Mouse (Mus musculus) T-helper 2 cell (primary cell): ENCODE results near the gene Nrp2.

ENCODE experiments used
- in situ Hi-C: fragments of 300-600 bp; cut with MboI, MseI; formaldehyde crosslinking; loops from one replicate; pipeline ENCODE4 v1.15.1; 2025; ENCODE audit warnings: high pct_unique_total_duplicates

The Nrp2 gene

GRCm38 (mm10) chr1:62720727-62721705 is 17.9 kb downstream of the Nrp2 start:
- in situ Hi-C loops: no loop called here

- in situ Hi-C loops: no loop called here
These were observed 18.7 kb downstream of the Nrp2 start for GRCm38 (mm10) chr1:62721706-62722187.

GRCm38 (mm10) chr1:62722526-62722925 is 19.4 kb downstream of the Nrp2 start:
- in situ Hi-C loops: no loop called here

GRCm38 (mm10) chr1:62723891-62724290 is 20.8 kb downstream of the Nrp2 start:
- in situ Hi-C loops: no loop called here

GRCm38 (mm10) chr1:62724461-62725021 is 21.5 kb downstream of the Nrp2 start:
- in situ Hi-C loops: no loop called here

GRCm38 (mm10) chr1:62725032-62725678 is 22.1 kb downstream of the Nrp2 start:
- in situ Hi-C loops: no loop called here

GRCm38 (mm10) chr1:62727191-62727590 is 24.1 kb downstream of the Nrp2 start:
- in situ Hi-C loops: no loop called here

GRCm38 (mm10) chr1:62728421-62728820 is 25.3 kb downstream of the Nrp2 start:
- in situ Hi-C loops: no loop called here

- in situ Hi-C loops: no loop called here
These were observed 25.8 kb downstream of the Nrp2 start for GRCm38 (mm10) chr1:62728926-62729325.

GRCm38 (mm10) chr1:62729345-62730150 is 26.5 kb downstream of the Nrp2 start:
- in situ Hi-C loops: no loop called here

- in situ Hi-C loops: no loop called here
These were observed 29.0 kb downstream of the Nrp2 start for GRCm38 (mm10) chr1:62732036-62732435.

- in situ Hi-C loops: no loop called here
These were observed 31.4 kb downstream of the Nrp2 start for GRCm38 (mm10) chr1:62734420-62734931.

- in situ Hi-C loops: no loop called here
These were observed 31.9 kb downstream of the Nrp2 start for GRCm38 (mm10) chr1:62734980-62735379.

GRCm38 (mm10) chr1:62735835-62736234 is 32.8 kb downstream of the Nrp2 start:
- in situ Hi-C loops: no loop called here

GRCm38 (mm10) chr1:62736455-62737012 is 33.4 kb downstream of the Nrp2 start:
- in situ Hi-C loops: no loop called here

- in situ Hi-C loops: no loop called here
These were observed 35.1 kb downstream of the Nrp2 start for GRCm38 (mm10) chr1:62738165-62738564.

- in situ Hi-C loops: no loop called here
These were observed 39.0 kb downstream of the Nrp2 start for GRCm38 (mm10) chr1:62742092-62742491.

- in situ Hi-C loops: no loop called here
These were observed 40.1 kb downstream of the Nrp2 start for GRCm38 (mm10) chr1:62743064-62743694.

GRCm38 (mm10) chr1:62745889-62746288 is 42.8 kb downstream of the Nrp2 start:
- in situ Hi-C loops: no loop called here

GRCm38 (mm10) chr1:62747421-62748111 is 44.5 kb downstream of the Nrp2 start:
- in situ Hi-C loops: no loop called here
